Mouse (Mus musculus) cerebellum, adult 2 months (tissue): ENCODE measurements at regions not wholly inside any gene's neighbourhood (a gene's known extent, or its start where the extent isn't known, plus 50 kb on each side); places are given as distances from the start of the nearest gene placed in this dataset.

ENCODE experiments used
- CTCF ChIP-seq: fragments of 200-500 bp; IDR thresholded peaks from 2 replicates; pipeline ENCODE4 v1.5.1; 2011; ENCODE audit warnings: low read depth, mild to moderate bottlenecking, control low read depth, low read length, moderate library complexity, borderline replicate concordance; ENCODE audit not compliant: insufficient read depth
- POLR2A ChIP-seq: fragments of 200-500 bp; IDR thresholded peaks from 2 replicates; pipeline ENCODE4 v1.6.1; 2011; ENCODE audit warnings: low read length, control low read depth, borderline replicate concordance; ENCODE audit not compliant: insufficient read depth

DNA sequence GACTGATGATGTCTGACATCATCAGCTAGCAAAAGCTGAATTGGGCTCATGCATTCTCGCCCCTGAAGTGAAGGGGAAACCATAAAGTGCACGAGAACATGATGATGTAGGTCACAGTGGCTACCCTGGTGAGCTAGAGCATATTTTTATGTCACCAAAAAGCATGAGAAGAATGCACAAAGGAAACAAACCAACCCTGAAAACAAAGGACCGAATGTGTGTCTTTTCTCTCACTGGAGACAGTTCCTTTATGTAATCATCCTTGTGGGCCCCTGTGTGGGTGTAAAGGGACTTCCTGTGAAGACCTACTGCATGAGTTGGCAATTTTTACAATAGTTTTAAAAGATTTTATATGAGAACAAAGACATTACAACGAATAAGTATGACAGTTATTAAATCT, 270.2 kb upstream of the Ptger4 start:
- TF ChIP-seq CTCF (no peak), POLR2A (no peak)
